Mouse (Mus musculus): ENCODE measurements around the gene Tubg2. TPM values are rescaled to one million over a fixed set of nuclear protein-coding genes. Genes with fewer than 3 reads are reported as not detected.

Gene Tubg2
- polyA plus RNA-seq, 1 experiment from 2014 or later = 3.5 TPM

DNA sequence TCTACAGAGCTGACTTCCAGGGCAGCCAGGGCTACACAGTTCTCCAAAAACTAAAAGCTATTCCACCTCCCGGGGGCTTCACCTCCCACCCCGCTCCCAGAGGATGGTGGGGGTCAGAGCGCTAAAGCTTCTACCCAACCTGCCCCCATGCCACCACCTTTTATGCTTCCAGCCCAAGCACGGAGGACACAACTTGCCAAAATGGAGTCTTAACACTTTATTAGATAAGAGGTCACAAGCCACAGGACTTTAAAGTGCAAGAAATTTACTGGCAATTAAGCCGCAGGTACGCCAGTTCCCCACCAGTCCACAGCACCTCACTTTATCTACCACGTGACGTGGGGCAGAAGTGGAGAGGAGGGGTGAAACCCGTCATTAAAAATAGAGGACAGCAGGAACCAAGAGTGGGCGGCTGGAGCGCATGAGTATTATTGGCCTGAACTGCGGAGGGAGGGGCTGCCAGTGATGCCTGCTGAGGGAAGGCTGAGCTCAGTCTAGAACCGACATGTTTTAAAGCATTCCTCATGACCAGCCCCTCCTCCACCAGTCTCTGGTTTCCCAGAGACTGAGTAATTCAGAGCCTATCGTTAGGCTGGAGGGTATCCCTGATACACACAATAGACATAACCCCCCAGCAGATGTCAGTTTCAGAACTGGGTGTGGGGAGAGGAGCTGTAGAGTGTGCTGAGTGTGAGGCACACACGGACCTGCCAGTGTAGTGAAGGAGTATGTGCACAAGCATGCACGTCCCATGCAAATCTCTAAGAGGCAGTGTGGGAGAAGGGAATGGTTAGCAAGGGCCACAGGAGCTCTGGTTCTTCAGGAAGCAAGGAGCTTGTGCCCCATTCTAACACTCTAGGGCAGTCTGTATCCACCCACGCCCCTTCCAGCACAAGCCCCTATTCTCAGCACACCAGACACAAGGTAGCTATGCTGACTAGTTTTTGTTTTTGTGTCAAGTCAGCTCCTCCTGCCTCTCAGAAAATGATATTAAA lies 35.5 kb downstream of the Tubg2 start:
- CTCF ChIA-PET = interaction anchor here (1.2 to 2.8 kb wide), 7 partner anchors 9 to 111 kb away, joined by 3 to 18 read pairs (median 4); partner anchors contain the start of gene Becn1
- no peaks in the 10 kb centered on the region for H3K27me3 ChIP-seq
- TF ChIP-seq CTCF (IDR thresholded peaks at IDR 0.05) = no peak
- DNase-seq (ENCODE audit: low read depth, low spot score) (no peak), ATAC-seq (no peak)
- in situ Hi-C loops (cut with MboI; ENCODE audit: low pct_unique_long_range_greater_than_20kb) = no loop called here
- POLR2A ChIA-PET = interaction anchor here (1.0 to 1.8 kb wide), 2 partner anchors 14 to 55 kb away, joined by 3 to 7 read pairs; partner anchors contain the start of gene Ramp2

DNA sequence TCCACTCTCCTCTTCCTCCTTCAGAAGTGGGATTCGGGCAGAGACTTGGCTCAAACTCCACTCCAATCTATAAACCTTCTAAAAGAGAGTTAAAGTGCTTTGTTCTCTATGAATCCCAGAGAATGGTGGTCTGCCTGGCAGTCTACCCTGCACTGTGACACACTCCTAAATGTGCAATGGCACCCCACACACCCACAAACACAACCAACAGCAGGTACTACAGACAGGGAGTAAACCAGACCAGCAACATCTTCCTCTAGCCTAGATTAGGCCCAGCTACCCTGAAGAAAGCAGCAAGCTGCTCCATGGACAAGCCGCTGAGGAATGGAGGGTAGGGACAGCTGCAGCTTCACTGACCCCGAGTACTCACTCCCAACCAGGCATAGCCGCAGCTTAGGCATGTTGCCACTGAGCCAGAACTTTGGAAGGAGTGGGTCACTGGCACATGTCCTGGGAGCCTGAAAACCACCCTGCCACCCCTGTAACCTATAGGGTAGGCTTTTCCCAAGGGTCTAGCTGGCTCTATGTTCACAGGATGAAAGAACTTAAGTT lies 36.3 kb downstream of the Tubg2 start:
- ChIA-PET CTCF (interaction anchor here (1.2 to 2.8 kb wide), 4 partner anchors 9 to 110 kb away, joined by 3 to 18 read pairs (median 4); partner anchors contain the start of gene Becn1), POLR2A (interaction anchor here (1.8 kb wide), 1 partner anchor 15 kb away, joined by 7 read pairs; no protein-coding TSS in a partner anchor)
- in situ Hi-C loops (cut with MboI; ENCODE audit: low pct_unique_long_range_greater_than_20kb) = no loop called here
- no peak for DNase-seq (ENCODE audit: low read depth, low spot score)
- no peak for TF ChIP-seq CTCF (IDR thresholded peaks at IDR 0.05)
- no peak for ATAC-seq
- no peaks in the 10 kb centered on the region for H3K27me3 ChIP-seq

DNA sequence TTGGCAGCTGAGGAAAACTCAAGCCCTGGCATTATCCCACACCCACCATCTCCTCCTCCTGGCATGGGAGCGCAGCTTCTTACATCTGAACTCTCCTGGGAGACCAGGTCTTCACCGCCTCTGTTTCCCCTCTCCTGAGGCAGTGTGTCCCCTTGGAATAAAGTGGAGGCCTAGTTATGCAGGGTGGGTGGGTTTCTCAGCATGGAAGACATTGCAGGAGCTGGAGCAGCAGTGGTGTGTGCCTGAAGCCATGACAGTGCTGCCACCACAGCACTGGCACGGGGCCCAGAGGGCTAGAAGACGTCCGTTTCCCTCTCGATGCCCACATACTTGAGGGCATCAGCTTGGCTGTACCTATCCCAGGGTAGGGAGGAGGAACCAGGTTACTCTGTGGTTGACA lies 36.9 kb downstream of the Tubg2 start:
- CTCF ChIA-PET = interaction anchor here (1.3 to 2.8 kb wide), 2 partner anchors 8 to 90 kb away, joined by 3 to 18 read pairs; no protein-coding TSS in a partner anchor
- TF ChIP-seq CTCF (IDR thresholded peaks at IDR 0.05) = no peak
- DNase-seq (ENCODE audit: low read depth, low spot score) (no peak), ATAC-seq (no peak)
- H3K27me3 ChIP-seq = no peaks in the 10 kb centered on the region
- POLR2A ChIA-PET = interaction anchor here (1.8 kb wide), 1 partner anchor 15 kb away, joined by 7 read pairs; no protein-coding TSS in a partner anchor
- in situ Hi-C loops (cut with MboI; ENCODE audit: low pct_unique_long_range_greater_than_20kb) = no loop called here

- TF ChIP-seq CTCF (IDR thresholded peaks at IDR 0.05) = no peak
- no peak for DNase-seq (ENCODE audit: low read depth, low spot score)
- ChIA-PET CTCF (interaction anchor here (1.1 to 1.8 kb wide), 2 partner anchors 11 to 109 kb away, joined by 3 to 7 read pairs; partner anchors contain the start of gene Becn1), POLR2A (no interaction called here)
- in situ Hi-C loops (cut with MboI; ENCODE audit: low pct_unique_long_range_greater_than_20kb) = no loop called here
- no peak for ATAC-seq
- no peaks in the 10 kb centered on the region for H3K27me3 ChIP-seq
Measured at GRCm38 (mm10) chr11:101193076-101193475, 37.4 kb downstream of the Tubg2 start.

DNA sequence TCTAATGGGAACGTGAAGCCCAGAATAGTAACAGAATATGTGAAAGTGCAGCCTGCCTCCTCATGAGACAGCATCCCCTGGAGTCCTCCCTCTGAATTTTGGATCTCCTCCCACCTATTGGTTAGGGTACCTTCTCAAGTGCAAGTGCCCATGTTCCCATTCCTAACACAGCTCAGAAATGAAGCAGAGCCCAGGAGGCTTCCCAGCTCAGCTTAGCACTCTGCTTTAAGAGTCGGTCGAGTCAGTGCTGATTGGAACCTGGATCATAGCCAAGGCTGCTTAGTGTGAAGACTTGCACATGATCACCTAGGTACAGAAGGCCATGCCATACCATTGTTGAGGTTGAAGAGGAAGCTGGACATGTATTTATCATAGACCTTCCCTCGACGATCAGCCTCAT lies 38.4 kb downstream of the Tubg2 start:
- no peak for ATAC-seq
- no peak for TF ChIP-seq CTCF (IDR thresholded peaks at IDR 0.05)
- CTCF ChIA-PET = interaction anchor here (1.1 to 1.8 kb wide), 2 partner anchors 9 to 108 kb away, joined by 3 to 7 read pairs; partner anchors contain the start of gene Becn1
- in situ Hi-C loops (cut with MboI; ENCODE audit: low pct_unique_long_range_greater_than_20kb) = no loop called here
- H3K27me3 ChIP-seq = no peaks in the 10 kb centered on the region
- POLR2A ChIA-PET = no interaction called here
- no peak for DNase-seq (ENCODE audit: low read depth, low spot score)

- in situ Hi-C loops (cut with MboI; ENCODE audit: low pct_unique_long_range_greater_than_20kb) = no loop called here
- no peak for DNase-seq (ENCODE audit: low read depth, low spot score)
- ATAC-seq = no peak
- POLR2A ChIA-PET = no interaction called here
- CTCF ChIA-PET = interaction anchor here (1.8 kb wide), 1 partner anchor 9 kb away, joined by 7 read pairs; no protein-coding TSS in a partner anchor
- no peaks in the 10 kb centered on the region for H3K27me3 ChIP-seq
- no peak for TF ChIP-seq CTCF (IDR thresholded peaks at IDR 0.05)
Measured at GRCm38 (mm10) chr11:101194643-101195042, 38.9 kb downstream of the Tubg2 start.

DNA sequence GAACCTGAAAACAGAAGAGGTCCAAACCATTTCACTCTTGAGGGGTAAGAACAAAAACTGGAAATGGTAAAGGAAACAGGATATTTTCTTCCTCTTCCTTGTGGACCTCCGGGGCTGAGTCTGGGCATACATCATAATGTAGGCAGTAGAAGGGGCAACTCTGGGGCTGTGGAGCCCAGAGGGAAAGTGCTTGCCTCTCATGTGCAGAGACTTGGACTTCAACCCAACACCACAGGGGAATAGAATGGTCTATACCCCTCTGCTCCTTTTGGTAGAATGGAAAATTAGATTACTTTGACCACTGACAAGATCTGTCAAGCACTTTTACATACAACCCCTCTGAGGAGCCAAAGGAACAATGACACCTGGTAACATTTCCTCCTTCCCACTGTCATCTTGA lies 39.4 kb downstream of the Tubg2 start:
- H3K27me3 ChIP-seq = no peaks in the 10 kb centered on the region
- in situ Hi-C loops (cut with MboI; ENCODE audit: low pct_unique_long_range_greater_than_20kb) = no loop called here
- DNase-seq (ENCODE audit: low read depth, low spot score) (no peak), ATAC-seq (no peak)
- TF ChIP-seq CTCF (IDR thresholded peaks at IDR 0.05) = no peak
- ChIA-PET CTCF (no interaction called here), POLR2A (no interaction called here)

GRCm38 (mm10) chr11:101195571-101195970 lies 39.9 kb downstream of the Tubg2 start:
- POLR2A ChIA-PET = interaction anchor here (1.1 kb wide), 1 partner anchor 99 kb away, joined by 3 read pairs; no protein-coding TSS in a partner anchor
- ATAC-seq = no peak
- no peak for DNase-seq (ENCODE audit: low read depth, low spot score)
- in situ Hi-C loops (cut with MboI; ENCODE audit: low pct_unique_long_range_greater_than_20kb) = no loop called here
- H3K27me3 ChIP-seq = no peaks in the 10 kb centered on the region
- TF ChIP-seq CTCF (IDR thresholded peaks at IDR 0.05) = no peak
- CTCF ChIA-PET = no interaction called here

GRCm38 (mm10) chr11:101196175-101196574 lies 40.5 kb downstream of the Tubg2 start:
- TF ChIP-seq CTCF (IDR thresholded peaks at IDR 0.05) = no peak
- POLR2A ChIA-PET = interaction anchor here (0.6 to 1.1 kb wide), 2 partner anchors 99 to 108 kb away, joined by 3 to 5 read pairs; no protein-coding TSS in a partner anchor

DNA sequence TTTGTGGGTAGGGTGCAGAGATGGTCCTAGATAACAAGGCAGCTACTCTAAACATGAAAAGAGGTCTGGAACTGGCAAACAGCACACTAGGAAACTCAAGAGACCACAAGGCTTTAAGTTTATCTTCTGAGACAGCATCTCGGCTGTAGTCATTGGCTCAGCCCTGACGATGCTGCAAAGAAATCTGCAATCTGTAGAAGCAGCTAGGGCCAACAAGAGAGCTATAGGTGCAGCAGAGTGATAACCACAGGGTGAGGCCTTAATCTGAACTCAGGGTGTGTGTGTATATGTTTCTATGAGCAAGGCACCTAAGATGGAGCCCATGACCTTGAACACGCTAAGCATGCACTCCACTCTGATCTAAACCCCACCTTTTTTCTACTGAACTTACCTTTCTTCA lies 43.8 kb downstream of the Tubg2 start:
- ChIA-PET CTCF (interaction anchor here (1.4 to 2.9 kb wide), 4 partner anchors 8 to 22 kb away, joined by 4 to 18 read pairs (median 10); no protein-coding TSS in a partner anchor), POLR2A (interaction anchor here (0.5 kb wide), 1 partner anchor 33 kb away, joined by 3 read pairs; no protein-coding TSS in a partner anchor)
- in situ Hi-C loops (cut with MboI; ENCODE audit: low pct_unique_long_range_greater_than_20kb) = no loop called here
- no peaks in the 10 kb centered on the region for H3K27me3 ChIP-seq
- ATAC-seq = no peak
- DNase-seq (ENCODE audit: low read depth, low spot score) = no peak
- TF ChIP-seq CTCF (IDR thresholded peaks at IDR 0.05) = no peak

More at GRCm38 (mm10) chr11:101196175-101196574, 40.5 kb downstream of the Tubg2 start:
- DNase-seq (ENCODE audit: low read depth, low spot score) (no peak), ATAC-seq (no peak)
- CTCF ChIA-PET = interaction anchor here (1.2 kb wide), 1 partner anchor 106 kb away, joined by 6 read pairs; the partner anchor contains the start of gene Becn1
- H3K27me3 ChIP-seq = no peaks in the 10 kb centered on the region
- in situ Hi-C loops (cut with MboI; ENCODE audit: low pct_unique_long_range_greater_than_20kb) = no loop called here
